Mouse (Mus musculus): Measurements from ENCODE around the gene Ctu2.

GRCm38 (mm10) chr8:122441326-122441725 is 34.6 kb upstream of the Ctu2 start:
- TF ChIP-seq POLR2A (IDR thresholded peaks at IDR 0.05; ENCODE audit: borderline replicate concordance, extremely low read depth, low read depth, low read length): no peak
- no peak for TF ChIP-seq CTCF (IDR thresholded peaks at IDR 0.05; ENCODE audit: insufficient read depth, low read length)
